Mouse (Mus musculus): ENCODE measurements at regions not wholly inside any gene's neighbourhood (a gene's known extent, or its start where the extent isn't known, plus 50 kb on each side); places are given as distances from the start of the nearest gene placed in this dataset.

GRCm38 (mm10) chr6:84329106-84329505, 264.6 kb downstream of the Cyp26b1 start:
- TF ChIP-seq CTCF (conservative IDR thresholded peaks at IDR 0.05; ENCODE audit: low read length) (no peak), NANOG (IDR thresholded peaks at IDR 0.05; ENCODE audit: borderline replicate concordance, low read length) (no peak), POU5F1 (IDR thresholded peaks at IDR 0.05; ENCODE audit: borderline replicate concordance, low read length) (no peak)

All from E14TG2a.4 (cell line).